Mouse (Mus musculus) spleen, adult 18-20 months (tissue): ENCODE results near the gene Rnf103.

ENCODE experiments used
- DNase-seq, 2 experiments: peaks; one replicate each; pipeline ENCODE4 v3.0.0; 2022; ENCODE audit warnings: mixed read lengths in 2 of 2

Rnf103 gene

DNA sequence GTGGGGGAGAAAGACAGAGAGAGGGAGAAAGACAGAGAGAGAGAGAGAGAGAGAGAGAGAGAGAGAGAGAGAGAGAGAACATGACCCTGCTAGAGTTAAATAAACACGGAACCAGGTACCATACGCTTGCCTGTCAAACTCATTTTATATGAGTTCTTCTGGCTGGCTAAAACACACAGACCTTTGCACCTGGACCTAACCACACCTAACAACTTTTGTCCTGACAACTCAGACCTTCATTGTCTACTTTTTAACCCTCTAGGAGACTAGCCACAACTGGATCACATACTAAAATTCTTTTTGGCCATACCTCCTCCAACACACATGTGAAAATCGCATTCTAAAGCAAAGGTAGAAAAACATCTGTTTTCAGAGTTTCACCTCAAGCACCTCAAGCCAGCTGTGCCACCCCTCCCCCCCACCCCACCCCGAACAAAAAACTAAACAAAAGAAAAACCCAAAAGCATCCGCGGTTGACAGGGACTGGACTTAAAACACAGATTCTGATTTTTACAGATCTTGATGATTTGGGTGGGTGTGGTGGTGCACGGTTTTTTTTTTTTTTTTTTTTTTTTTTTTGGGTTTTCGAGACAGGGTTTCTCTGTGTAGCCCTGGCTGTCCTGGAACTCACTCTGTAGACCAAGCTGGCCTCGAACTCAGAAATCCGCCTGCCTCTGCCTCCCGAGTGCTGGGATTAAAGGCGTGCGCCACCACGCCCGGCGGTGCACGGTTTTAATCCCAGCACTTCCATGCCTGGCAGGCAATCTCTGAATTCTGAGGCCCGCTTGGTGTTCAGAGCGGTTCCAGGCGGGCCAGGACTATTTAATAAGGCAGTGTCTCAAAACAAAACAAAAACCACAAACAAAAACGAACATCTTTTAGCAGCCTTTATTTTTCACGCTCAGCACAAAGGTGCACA lies 679 bp upstream of the Rnf103 start:
- no peak for DNase-seq

DNA sequence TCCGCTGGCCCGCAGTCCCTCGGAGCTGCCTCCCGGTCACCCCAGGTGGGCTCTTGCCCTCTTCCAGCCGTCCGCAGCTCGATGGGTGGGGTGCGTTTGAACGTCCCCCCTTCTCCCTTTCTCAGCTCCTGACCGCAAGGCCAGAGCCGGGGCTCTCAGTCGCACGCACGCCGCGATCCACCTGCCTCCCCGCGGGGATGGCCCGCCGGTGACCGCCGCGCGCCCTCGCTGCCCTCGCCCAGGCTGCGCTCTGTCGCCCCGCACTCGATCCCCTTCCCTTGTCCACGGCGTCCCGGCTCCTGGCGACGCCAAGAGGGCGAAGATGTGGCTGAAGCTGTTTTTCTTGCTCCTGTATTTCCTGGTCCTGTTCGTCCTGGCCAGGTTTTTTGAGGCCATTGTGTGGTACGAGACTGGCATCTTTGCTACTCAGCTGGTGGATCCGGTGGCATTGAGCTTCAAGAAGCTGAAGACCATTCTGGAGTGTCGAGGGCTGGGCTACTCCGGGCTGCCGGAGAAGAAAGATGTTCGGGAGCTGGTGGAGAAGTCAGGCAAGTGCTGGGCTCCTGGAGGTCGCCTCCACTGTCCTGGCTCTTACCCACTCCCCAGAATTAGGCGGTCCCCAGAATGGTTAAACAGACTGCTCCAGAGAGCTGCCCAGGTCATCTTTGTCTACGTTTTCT lies 787 bp downstream of the Rnf103 start:
- no peak for DNase-seq

DNA sequence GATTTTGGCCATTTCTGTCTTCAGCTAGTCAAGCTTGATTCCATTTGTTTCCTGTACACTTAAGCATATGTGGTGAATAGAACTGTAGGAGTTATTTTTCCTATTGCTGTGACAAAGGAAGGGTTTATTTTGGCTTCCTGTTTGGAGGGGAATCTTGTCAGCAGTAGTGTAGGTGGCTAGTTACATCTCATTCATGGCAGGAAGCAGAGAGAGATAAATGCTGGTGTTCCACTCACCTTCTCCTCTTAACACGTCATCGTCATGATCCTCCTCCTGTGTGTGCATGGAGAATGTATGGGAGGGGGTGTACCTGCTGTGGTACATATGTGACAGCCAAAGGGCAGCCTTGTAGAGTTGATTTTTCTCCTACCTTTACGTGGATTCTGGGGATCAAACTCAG lies 6.9 kb downstream of the Rnf103 start:
- DNase-seq = no peak

DNA sequence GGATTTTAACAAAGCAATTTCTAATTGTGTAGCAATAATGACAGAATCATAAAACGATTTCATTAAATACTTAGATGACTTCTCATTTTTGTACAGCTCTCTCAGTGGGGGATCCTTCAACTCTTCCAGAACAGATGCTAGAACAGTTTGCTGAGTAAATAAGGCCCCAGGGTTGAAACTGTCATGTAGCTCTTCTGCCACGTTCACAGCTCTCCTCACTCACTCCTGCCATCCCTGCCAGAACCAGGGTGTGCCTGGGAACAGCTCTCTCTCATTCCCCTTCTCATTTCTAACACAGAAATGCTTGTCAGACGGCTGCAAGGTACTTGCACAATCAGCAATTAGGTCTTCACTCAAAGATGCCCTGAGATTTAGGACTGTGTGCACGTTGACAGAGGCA lies 9.3 kb downstream of the Rnf103 start:
- no peak for DNase-seq

DNA sequence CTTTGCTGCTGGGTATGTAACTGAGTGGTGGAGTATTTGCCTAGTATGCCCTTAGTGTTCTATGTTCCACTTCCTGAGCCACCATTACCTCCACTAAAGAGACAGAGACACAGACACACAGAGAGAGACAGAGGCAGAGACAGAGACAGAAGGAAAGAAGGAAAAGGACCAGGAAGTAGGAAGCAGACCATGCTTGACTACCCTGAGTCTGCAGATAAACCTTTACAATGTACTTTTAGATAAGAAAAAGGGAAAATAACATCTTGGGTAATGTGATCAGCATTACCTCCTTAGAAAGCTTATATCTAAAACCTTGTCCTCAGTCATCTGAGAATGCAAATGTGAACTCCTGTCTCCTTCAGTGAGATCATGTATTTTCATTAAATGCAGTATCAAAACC lies 10.0 kb downstream of the Rnf103 start:
- no peak for DNase-seq

DNA sequence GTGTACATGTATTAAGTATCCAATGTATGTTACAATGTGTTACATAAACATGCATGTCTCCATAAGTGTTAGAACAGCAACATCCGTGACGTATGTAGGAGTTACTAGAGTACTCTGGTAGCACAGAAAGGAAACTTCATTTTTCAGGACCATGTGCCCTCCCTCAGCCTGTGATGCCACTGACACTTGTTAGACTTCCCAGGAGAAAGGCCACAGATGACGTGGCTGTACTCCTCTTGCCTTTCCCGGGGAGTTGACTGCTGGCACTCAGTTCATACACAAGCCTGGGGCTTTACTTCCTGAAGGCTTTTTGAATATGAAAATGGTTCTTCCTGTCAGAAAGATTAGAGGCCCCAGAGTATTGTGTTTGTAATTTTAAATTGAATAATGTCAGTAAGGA lies 10.4 kb downstream of the Rnf103 start:
- no peak for DNase-seq

DNA sequence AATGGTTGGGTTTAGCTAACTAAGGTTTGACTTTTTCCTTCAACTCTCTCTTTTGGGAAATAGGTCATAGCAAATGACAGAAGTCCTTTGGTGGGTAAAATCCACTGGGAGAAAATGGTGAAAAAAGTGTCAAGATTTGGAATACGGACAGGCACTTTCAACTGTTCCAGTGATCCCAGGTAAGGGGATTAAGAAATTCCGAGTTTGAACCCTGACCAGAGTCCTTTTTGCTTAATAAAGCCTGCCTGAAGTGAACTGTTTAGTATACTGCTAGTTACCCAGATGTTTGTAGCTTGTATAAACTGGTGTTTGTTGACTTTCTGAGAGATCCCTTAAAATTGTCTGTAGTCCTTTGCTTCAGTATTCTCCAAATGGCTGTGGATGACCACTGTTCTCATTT lies 12.0 kb downstream of the Rnf103 start:
- no peak for DNase-seq

DNA sequence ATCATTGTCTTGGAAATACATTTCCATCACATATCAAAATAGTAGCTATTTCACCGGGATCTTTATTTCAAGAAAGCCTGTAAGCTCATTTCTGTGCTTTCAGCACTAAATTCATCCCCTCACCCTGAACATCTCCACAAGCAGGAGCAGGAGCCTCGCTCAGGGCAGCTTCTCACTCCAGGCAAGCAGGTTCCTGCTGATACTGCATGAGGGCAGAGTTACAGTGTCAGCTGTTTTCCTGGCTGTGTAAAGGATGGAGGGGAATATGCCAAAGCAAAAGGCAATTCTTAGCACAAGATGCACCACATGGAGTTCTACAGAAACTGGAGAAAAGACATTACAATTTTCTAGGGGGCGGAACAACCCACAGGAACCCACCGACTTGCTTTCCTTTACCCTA lies 25.8 kb downstream of the Rnf103 start:
- no peak for DNase-seq

DNA sequence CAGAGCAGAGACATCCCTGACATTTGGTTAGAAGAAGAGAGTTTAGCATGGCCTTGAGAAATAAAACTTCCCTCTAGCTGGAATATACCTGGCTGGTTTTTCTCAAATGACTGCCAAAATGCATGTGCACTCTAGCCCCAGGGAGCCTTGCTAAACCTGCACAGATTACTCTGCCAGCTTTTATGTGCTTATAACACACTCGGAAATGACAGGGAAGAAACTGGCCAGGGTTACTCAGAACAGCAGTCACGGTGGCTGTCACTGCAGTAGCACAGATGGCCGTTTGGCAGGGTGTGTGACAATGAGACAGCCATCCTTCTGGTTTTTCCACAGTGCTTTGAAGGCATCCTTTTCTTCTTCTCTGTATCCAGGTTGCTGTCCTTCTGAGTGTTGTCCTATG lies 31.9 kb downstream of the Rnf103 start:
- DNase-seq = no peak

DNA sequence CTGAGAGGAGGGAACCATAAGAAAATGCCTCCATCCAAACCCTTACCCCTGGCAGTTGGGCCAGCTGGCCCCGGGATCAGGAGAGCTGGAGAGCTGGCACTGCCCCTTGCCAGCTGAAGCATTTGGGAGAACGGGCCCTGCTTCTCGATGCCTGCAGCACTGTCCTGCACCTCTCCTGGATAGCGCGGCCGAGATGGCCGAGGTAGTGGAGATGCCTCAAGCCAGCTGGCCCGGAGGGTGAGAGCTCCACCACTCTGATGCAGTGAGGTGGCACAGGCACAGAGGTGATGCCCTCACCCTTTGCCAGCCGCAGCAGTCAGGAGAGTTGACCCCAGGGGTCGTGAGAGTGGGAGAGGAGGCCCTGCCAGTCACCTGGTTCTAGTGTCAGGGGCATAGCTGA lies 33.4 kb downstream of the Rnf103 start:
- DNase-seq = no peak

DNA sequence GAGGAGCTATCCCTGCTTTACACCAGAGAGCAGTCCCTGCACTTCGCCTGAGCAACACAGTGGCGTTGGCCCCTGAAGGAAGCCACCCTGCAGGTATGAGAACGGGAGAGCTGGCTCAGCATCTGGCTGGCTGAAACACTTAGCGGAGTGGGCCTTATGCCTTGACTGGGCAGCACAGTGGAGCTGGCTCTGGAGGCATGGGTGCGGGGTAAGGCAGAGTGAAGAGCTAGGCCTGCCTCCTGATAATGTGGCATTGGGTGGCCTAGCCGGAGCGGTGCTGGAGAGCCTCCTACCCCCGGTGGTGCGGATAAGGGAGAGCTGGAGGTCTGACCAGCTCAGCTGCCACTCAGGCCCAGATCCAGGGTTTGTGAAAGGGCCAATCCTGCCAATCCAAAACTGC lies 34.1 kb downstream of the Rnf103 start:
- no peak for DNase-seq

DNA sequence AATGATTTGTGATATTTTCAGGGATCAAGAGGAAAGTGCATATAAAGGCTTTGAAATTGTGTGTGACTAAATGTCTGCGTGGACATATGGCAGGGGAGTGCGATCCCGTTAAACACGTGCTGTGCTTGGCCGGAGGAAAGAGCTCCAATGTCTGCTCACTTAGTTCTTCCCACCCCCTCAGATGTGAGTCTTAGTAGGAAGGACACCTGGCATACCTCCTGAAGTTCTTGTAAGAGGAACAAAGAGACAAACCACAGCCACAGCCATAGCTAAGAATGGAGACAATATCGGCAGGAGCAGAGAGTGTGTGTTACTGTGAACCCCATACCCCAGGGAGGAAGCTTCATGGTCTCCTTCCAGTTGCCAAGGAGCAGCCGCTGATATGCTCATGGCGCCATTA lies 36.5 kb downstream of the Rnf103 start:
- DNase-seq = no peak

DNA sequence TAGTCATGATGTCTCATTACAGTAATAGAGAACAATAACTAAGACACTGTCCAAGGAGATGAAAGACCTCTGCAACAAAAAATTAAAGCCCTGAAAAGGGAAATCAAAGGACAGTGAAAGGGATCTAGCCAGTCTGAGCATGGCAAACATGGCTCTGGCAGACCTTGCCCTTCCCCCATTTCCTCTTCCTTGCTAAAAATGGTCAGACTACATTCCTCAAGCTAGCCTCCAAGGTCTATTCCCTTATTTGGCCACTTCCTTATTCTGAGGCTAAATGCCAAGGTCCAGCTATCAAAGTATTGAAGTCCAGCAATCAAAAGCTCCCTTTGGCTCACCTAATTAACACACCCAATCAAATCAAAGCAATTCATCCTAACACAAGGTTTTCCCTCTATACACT lies 43.6 kb downstream of the Rnf103 start:
- DNase-seq = no peak

DNA sequence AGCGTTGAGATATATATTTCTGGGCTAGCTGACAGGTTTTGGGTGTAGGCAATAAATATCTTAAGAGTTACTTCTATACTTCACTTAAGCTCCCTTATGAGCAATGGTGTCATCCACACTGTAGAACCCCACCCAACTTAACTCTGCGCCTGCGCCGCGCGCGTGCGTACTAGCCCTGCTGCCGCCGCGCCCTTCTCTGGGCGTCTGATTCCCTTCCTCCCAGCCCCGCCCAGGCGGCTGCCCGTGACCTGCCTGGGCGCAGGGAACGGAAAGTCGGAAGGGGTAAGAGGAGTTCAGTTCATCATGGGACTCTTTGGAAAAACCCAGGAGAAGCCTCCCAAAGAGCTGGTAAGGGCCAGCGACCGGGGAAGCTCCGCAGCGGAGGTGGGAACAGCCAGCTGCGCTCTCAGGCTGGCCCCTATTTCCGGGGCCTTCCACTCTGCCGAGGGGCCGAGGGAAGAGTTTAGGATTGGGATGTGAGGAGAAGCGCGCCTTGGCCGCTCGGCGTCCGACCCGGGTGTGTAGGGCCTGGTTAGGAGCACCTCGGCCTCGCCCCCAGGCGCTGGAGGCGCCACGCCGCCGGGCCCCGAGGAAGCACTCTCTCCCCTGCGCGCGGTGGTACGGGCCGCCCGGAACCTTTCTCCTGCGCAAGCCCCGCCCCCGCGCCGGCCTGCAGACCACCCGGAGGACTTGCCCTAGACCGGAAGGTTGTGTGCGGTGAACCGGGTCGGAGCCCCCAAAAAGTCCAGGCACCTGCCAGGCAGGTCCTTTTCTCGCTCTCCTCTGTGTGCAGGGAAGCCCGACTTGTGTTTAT lies 50.2 kb downstream of the Rnf103 start, which contains the start of gene Chmp3:
Gene Chmp3 (plus strand): TSS at position 112 of the 814 bp plus-strand sequence.
- peak; percentile 92 to 97 for DNase-seq

DNA sequence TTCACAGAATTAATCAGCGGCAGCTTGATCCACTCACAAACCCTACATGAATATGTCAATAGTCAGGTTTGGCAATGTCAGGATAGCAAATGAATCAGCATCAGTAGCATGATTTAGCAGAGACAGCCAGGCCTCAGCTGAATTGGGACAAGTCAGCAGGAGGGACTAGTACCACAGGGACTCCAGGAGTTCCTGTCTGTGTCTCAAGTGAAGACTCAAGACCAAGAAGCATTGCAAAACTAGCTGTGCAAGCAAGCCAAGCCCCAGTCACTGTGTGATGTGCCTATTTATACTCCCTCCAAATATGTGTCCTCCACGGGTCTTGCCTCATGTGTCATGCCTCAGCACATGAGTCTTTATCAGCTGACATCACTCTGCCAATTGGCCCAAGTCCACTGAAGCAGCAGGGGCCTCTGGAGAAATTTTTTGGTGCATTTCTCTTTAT lies 61.8 kb downstream of the Rnf103 start:
- DNase-seq = no peak

DNA sequence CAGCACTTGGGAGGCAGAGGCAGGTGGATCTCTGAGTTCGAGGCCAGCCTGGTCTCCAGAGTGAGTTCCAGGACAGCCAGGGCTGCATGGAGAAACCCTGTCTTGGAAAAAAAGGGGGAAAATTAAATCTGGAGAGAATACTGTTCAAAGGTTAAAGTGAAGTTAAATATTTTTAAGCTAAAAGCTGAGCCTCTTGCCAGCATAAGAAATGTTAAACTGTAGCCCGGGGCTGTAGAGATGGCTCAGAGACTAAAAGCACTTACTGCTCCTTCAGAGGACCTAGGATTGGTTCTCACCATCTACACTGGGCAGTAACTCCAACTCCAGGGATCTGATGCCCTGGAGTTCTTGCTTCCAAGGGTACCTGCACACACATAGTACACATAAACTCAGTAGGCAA lies 63.1 kb downstream of the Rnf103 start:
- no peak for DNase-seq
